Mouse (Mus musculus): ENCODE measurements at regions not wholly inside any gene's neighbourhood (a gene's known extent, or its start where the extent isn't known, plus 50 kb on each side); places are given as distances from the start of the nearest gene placed in this dataset.

GRCm38 (mm10) chr10:66433490-66433889 lies 662.4 kb upstream of the Jmjd1c start:
- intact Hi-C loops (cut with DNase I) = no loop called here

GRCm38 (mm10) chr10:66470684-66471083 lies 625.2 kb upstream of the Jmjd1c start:
- intact Hi-C loops (cut with DNase I) = no loop called here

GRCm38 (mm10) chr10:66472038-66472437 lies 623.9 kb upstream of the Jmjd1c start:
- intact Hi-C loops (cut with DNase I) = no loop called here

- intact Hi-C loops (cut with DNase I) = no loop called here
Measured at GRCm38 (mm10) chr10:66475187-66475735, 620.7 kb upstream of the Jmjd1c start.

GRCm38 (mm10) chr10:66490871-66491270 lies 605.1 kb upstream of the Jmjd1c start:
- intact Hi-C loops (cut with DNase I) = no loop called here

- intact Hi-C loops (cut with DNase I) = no loop called here
Measured at GRCm38 (mm10) chr10:66491850-66492249, 604.1 kb upstream of the Jmjd1c start.

GRCm38 (mm10) chr10:66539846-66540245 lies 556.1 kb upstream of the Jmjd1c start:
- intact Hi-C loops (cut with DNase I) = no loop called here

- intact Hi-C loops (cut with DNase I) = no loop called here
Measured at GRCm38 (mm10) chr10:66546656-66547055, 549.3 kb upstream of the Jmjd1c start.

GRCm38 (mm10) chr10:66547660-66548059 lies 548.3 kb upstream of the Jmjd1c start:
- intact Hi-C loops (cut with DNase I) = no loop called here

GRCm38 (mm10) chr10:66548073-66548472 lies 547.9 kb upstream of the Jmjd1c start:
- intact Hi-C loops (cut with DNase I) = no loop called here

GRCm38 (mm10) chr10:66552919-66553318 lies 543.0 kb upstream of the Jmjd1c start:
- intact Hi-C loops (cut with DNase I) = no loop called here

GRCm38 (mm10) chr10:66554259-66554658 lies 541.7 kb upstream of the Jmjd1c start:
- intact Hi-C loops (cut with DNase I) = no loop called here

- intact Hi-C loops (cut with DNase I) = no loop called here
Measured at GRCm38 (mm10) chr10:66558097-66558840, 537.7 kb upstream of the Jmjd1c start.

- intact Hi-C loops (cut with DNase I) = no loop called here
Measured at GRCm38 (mm10) chr10:66565374-66565773, 530.6 kb upstream of the Jmjd1c start.

- intact Hi-C loops (cut with DNase I) = loop anchor here (5.0 kb wide), 1 partner anchor 1823 kb away; no protein-coding TSS in a partner anchor
Measured at GRCm38 (mm10) chr10:66574846-66575535, 520.9 kb upstream of the Jmjd1c start.

GRCm38 (mm10) chr10:66593001-66593400 lies 502.9 kb upstream of the Jmjd1c start:
- intact Hi-C loops (cut with DNase I) = no loop called here

- intact Hi-C loops (cut with DNase I) = no loop called here
Measured at GRCm38 (mm10) chr10:66593506-66593905, 502.4 kb upstream of the Jmjd1c start.

- intact Hi-C loops (cut with DNase I) = no loop called here
Measured at GRCm38 (mm10) chr10:66597952-66598351, 498.0 kb upstream of the Jmjd1c start.

- intact Hi-C loops (cut with DNase I) = no loop called here
Measured at GRCm38 (mm10) chr10:66607141-66607540, 488.8 kb upstream of the Jmjd1c start.

- intact Hi-C loops (cut with DNase I) = no loop called here
Measured at GRCm38 (mm10) chr10:66616280-66616679, 479.6 kb upstream of the Jmjd1c start.

GRCm38 (mm10) chr10:66630996-66631395 lies 464.9 kb upstream of the Jmjd1c start:
- intact Hi-C loops (cut with DNase I) = no loop called here

Data from adrenal gland (tissue).